Comparison of ENCODE assay signal across 12 mouse cellular contexts in the genomic region with DNA sequence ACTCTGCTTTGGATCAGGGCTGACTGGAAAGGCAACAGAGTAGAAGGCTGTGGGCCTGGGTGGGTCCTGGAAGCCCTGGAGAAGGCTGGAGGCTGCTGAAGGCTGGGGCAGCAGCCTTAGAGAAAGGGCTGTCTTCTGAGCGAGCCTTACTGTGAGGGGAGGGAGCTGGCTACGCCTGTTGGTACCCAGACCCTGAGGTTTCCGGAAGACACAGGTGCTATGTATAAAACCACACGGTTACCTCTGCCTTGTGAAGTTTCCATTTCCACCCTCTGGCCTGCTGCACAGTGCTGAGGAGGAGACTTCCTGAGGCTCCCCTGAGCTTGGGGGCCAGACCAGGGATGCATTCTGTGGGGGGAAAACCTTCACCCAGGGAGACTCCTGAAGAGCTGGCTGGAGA. TPM values are rescaled to one million over a fixed set of nuclear protein-coding genes. Genes with fewer than 3 reads are reported as not detected.
A peak's percentile ranks its signal among the peaks of the same experiment; 100 is the strongest.
DNase-seq lines count a peak whose midpoint lies in the region; ATAC-seq and TF ChIP-seq lines count a peak whose summit lies in the region.
"Had no signal": no experiment of that assay in that cellular context is flagged by ENCODE, and none has a peak within 500 bp of the region (broad histone marks: within the 10 kb centered on the region; RNA-seq: fewer than 3 reads in every experiment).

No protein-coding gene starts in this region.

- TF ChIP-seq CTCF in gastrocnemius, adult 2 months (IDR thresholded peaks at IDR 0.05) = no peak
- TF ChIP-seq CTCF in thymus, adult 2 months (IDR thresholded peaks at IDR 0.05; ENCODE audit: borderline replicate concordance, control insufficient read depth, extremely low read depth, insufficient read depth, low read length, poor library complexity) = no peak

- peak; percentile 46; the same call in 1 of the 2 replicates for TF ChIP-seq POLR2A in thymus, adult 2 months (IDR thresholded peaks at IDR 0.05; ENCODE audit: control insufficient read depth, extremely low read depth, insufficient read depth, low read length, poor library complexity)

- no peak overlapping the region for H3K4me2 ChIP-seq in liver, embryonic 12.5 days
- no peak overlapping the region for H3K4me2 ChIP-seq in limb, embryonic 12.5 days
- no peak overlapping the region for H3K4me2 ChIP-seq in midbrain, embryonic 13.5 days (replicated peaks)
- H3K4me2 ChIP-seq: midbrain, embryonic 12.5 days had no signal

- no peak for DNase-seq in gastrocnemius, adult 2 months
- no peak for DNase-seq in gastrocnemius, postnatal 14 days
- DNase-seq in liver = no peak
- peak; percentile 82 for DNase-seq in thymus, adult 2 months
- no peak for DNase-seq in ovary, postnatal 36 days (ENCODE audit: low spot score)
- DNase-seq: cerebellum, adult 18-20 months; heart, postnatal 36 days; right cerebral cortex, postnatal 14 days had no signal

- H3K9me3 ChIP-seq in liver, embryonic 12.5 days (replicated peaks) = no peaks in the 10 kb centered on the region
- H3K9me3 ChIP-seq in limb, embryonic 12.5 days = no peaks in the 10 kb centered on the region
- H3K9me3 ChIP-seq in midbrain, embryonic 13.5 days = no peaks in the 10 kb centered on the region
- H3K9me3 ChIP-seq: midbrain, embryonic 12.5 days had no signal

- no peak for ATAC-seq in liver, embryonic 12.5 days
- ATAC-seq in limb, embryonic 12.5 days (ENCODE audit: insufficient number of reproducible peaks, insufficient read depth, low FRiP score, low TSS enrichment, low read depth) = no peak
- ATAC-seq in midbrain, embryonic 13.5 days = no peak

- no peaks in the 10 kb centered on the region for H3K27me3 ChIP-seq in liver, embryonic 12.5 days (replicated peaks)
- no peaks in the 10 kb centered on the region for H3K27me3 ChIP-seq in limb, embryonic 12.5 days
- H3K27me3 ChIP-seq in thymus, adult 2 months (ENCODE audit: control insufficient read depth, insufficient read depth, low read length) = no peaks in the 10 kb centered on the region
- H3K27me3 ChIP-seq in midbrain, embryonic 13.5 days = no peaks in the 10 kb centered on the region
- H3K27me3 ChIP-seq: midbrain, embryonic 12.5 days had no signal

- 51% methylated on average over 4 of the region's 4 CpGs for WGBS in liver, embryonic 12.5 days (ENCODE audit: insufficient replicate concordance)
- 53% methylated on average over 4 of the region's 4 CpGs for WGBS in limb, embryonic 12.5 days
- WGBS in thymus, adult 2 months = 8% methylated on average over 4 of the region's 4 CpGs
- WGBS in midbrain, embryonic 13.5 days = 63% methylated on average over 4 of the region's 4 CpGs

- no peak overlapping the region; the same call in 1 of the 2 replicates for H3K4me3 ChIP-seq in gastrocnemius, adult 2 months
- H3K4me3 ChIP-seq in liver, embryonic 12.5 days = no peak overlapping the region
- no peak overlapping the region for H3K4me3 ChIP-seq in limb, embryonic 12.5 days (replicated peaks)
- peak overlapping the region; percentile 10 for H3K4me3 ChIP-seq in thymus, adult 2 months (ENCODE audit: control insufficient read depth, insufficient read depth, low read length)
- no peak overlapping the region for H3K4me3 ChIP-seq in midbrain, embryonic 13.5 days (replicated peaks)
- H3K4me3 ChIP-seq: midbrain, embryonic 12.5 days had no signal

- H3K27ac ChIP-seq in gastrocnemius, adult 2 months = peak overlapping the region; percentile 66
- peak overlapping the region; percentile 42; the same call in 1 of the 2 replicates for H3K27ac ChIP-seq in liver, embryonic 12.5 days
- peak overlapping the region; percentile 66; the same call in 1 of the 2 replicates for H3K27ac ChIP-seq in limb, embryonic 12.5 days
- peak overlapping the region; percentile 94 for H3K27ac ChIP-seq in thymus, adult 2 months (ENCODE audit: control insufficient read depth, insufficient read depth, low read length)
- H3K27ac ChIP-seq in midbrain, embryonic 13.5 days = no peak overlapping the region
- H3K27ac ChIP-seq: midbrain, embryonic 12.5 days had no signal

- intact Hi-C loops in gastrocnemius, adult 2 months (cut with DNase I) = no loop called here
- intact Hi-C loops in gastrocnemius, postnatal 14 days (cut with DNase I; ENCODE audit: low total_unique reads) = no loop called here

- peaks cover 68% of the 10 kb centered on the region for H3K4me1 ChIP-seq in liver, embryonic 12.5 days
- peaks cover 39% of the 10 kb centered on the region for H3K4me1 ChIP-seq in limb, embryonic 12.5 days (replicated peaks)
- H3K4me1 ChIP-seq in thymus, adult 2 months (replicated peaks; ENCODE audit: control insufficient read depth, insufficient read depth, low read length) = peaks cover 78% of the 10 kb centered on the region
- H3K4me1 ChIP-seq in midbrain, embryonic 13.5 days (replicated peaks) = 0 out of 2 replicates have a peak, but pooled peaks cover 4% of the 10 kb centered on the region

- no peaks in the 10 kb centered on the region for H3K36me3 ChIP-seq in liver, embryonic 12.5 days
- peaks cover 8% of the 10 kb centered on the region for H3K36me3 ChIP-seq in limb, embryonic 12.5 days
- H3K36me3 ChIP-seq in thymus, adult 2 months (ENCODE audit: control insufficient read depth, insufficient read depth, low read length) = no peaks in the 10 kb centered on the region
- H3K36me3 ChIP-seq in midbrain, embryonic 13.5 days = no peaks in the 10 kb centered on the region
- H3K36me3 ChIP-seq: midbrain, embryonic 12.5 days had no signal

- no peak overlapping the region for H3K9ac ChIP-seq in liver, embryonic 12.5 days
- no peak overlapping the region for H3K9ac ChIP-seq in limb, embryonic 12.5 days (replicated peaks)
- H3K9ac ChIP-seq in midbrain, embryonic 13.5 days (replicated peaks) = no peak overlapping the region; the same call in 1 of the 2 replicates
- H3K9ac ChIP-seq: midbrain, embryonic 12.5 days had no signal

RNA-seq across cellular contexts. Expression of a gene that starts 25.9 kb away (rescaled TPM):
- total RNA-seq in gastrocnemius, adult 2 months (2021) = 10 to 100 TPM; 14.7 to 22.7 TPM
- total RNA-seq in gastrocnemius, postnatal 14 days (2021) = 10 to 100 TPM; 27.6 to 28.6 TPM
- 4.0 and 4.3 TPM in 2 replicates for polyA plus RNA-seq in liver, embryonic 12.5 days (2016; fragmentation: Nextera tagmentation; extraction: Ambion mirVana)
- 13.9 and 14.5 TPM in 2 replicates for polyA plus RNA-seq in limb, embryonic 12.5 days (2016; fragmentation: Nextera tagmentation; extraction: Ambion mirVana)
- polyA plus RNA-seq in thymus, adult 2 months (2012; rRNA removed) = 69.0 and 73.0 TPM in 2 replicates
- polyA plus RNA-seq in midbrain, embryonic 13.5 days (2015; fragmentation: Nextera tagmentation; extraction: Ambion mirVana) = 2.2 and 2.5 TPM in 2 replicates
